Mouse (Mus musculus): Measurements from ENCODE around the gene Nr1h2.
A peak's percentile ranks its signal among the peaks of the same experiment; 100 is the strongest.

Gene Nr1h2

DNA sequence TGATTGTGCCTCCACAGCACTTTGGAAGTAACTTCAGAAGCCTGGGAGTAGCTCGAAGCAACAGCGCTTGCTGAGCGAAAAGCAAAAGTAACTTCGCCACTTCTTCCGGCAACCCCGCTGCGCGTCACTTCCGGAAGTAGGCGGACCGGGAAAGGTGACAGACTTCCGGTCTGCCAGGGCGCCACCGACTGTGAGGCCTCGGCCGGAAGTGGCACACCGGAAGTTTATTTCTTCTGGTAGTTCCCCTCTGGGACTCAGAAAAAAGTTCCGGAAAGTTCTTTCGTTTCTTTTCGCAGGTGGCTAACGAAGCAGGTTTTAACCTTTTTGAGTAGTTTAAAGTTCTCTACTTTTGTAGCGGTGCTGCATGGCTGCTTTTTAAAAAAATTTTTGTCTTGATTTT, at the start of gene Nr1h2:
Gene Nr1h2 (minus strand): TSS at position 126 of the 400 bp plus-strand sequence.
- peak; percentile 83 for DNase-seq (ENCODE audit: low read depth, low spot score)

DNA sequence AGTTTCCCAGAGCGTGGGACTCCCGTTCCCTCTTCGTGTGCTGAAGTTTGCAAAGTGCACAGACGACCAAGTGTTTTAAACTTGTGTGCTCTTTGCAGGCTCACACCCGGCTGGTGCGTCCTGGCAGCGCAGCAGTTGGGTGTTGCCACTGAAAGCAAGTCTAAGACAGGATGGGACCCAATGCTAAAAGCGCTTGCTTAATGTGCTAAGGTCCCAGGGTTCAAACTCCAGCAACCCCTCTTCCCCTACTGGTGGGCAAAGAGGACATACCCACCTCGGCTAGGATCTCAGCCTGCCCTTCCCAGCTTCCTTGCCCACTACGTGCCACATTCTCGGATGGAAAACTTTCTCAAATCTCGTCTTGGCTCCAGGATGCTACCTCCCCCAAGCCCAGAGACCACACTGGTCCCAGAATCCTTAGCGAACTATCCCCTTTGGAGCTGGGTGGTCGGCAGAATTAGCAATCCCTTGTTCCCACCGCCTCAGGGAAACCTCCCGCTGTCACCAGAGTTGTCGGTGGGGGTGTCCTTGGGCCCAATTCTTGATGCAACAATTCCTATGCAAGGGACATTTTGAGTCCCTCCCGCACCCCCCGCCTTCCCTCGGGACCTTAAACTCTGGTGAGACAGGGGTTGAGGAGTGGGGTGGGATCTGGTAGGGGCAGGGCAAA, 49.6 kb upstream of the Nr1h2 start:
- no peak for DNase-seq (ENCODE audit: low read depth, low spot score)

DNA sequence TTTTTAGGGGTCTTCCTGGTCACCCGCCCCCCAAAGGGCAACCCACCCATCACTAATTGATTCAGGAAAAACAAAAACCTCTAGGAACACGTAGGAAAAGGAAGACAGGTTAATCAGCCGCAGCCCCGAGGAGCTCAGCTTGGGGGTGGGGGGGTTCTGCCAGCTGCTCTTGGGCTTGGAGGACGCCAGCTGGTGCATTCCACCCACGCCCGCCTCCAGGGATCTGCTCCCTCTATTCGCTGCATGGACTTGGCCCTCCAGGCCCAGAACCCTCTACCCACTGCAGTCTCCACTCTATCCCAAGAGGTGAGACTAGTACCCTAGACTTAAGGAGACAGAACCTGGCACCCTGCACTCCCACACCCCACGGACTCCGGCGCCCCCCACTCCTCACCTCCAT, 48.7 kb upstream of the Nr1h2 start:
- no peak for DNase-seq (ENCODE audit: low read depth, low spot score)

DNA sequence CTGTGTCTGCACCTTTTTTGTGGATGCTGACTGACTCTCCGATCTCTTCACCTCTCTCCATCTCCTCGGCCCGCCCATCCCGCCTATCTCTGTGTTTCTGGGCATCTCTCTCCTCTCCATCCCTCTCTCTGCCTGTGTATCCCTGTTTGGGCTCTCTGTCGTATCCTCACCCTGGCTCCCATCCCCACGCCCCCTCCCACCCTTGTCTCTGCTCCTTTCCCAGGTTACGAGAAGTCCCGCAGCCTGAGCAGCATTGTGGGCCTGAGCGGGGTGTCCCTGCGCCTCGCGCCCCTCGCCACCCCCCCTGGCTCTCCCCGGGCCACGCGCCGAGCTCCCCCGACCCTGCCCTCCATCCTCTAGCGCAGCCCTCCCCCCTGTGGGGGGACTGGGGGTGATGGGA, 47.9 kb upstream of the Nr1h2 start:
- no peak for DNase-seq (ENCODE audit: low read depth, low spot score)

DNA sequence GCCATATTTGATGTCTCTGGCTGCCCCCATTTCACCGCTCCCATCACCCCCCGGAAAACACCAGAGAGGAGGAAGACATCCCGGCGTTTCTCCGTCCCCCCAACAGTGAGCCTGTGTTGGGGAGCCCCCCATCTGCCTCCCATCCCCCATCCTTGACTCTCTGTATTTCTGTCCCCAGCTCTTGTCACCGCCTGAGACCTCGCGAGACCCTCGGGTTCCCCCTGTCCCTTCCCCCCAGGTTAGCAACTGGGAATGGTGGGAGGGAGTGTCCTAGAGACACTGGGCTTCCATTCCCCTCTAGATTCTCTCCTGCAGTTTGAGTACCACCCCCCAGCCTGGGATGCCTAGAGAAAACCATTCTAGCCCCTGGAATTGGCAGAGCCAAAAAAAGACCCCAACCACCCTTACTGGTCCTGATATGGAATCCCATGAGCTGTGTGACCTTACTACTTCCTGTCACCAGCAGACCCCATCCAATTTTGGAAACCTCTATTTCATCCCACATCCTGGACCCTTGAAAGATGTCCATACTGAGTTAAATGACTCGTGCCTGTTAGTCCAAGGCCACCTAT, 47.0 kb upstream of the Nr1h2 start:
- no peak for DNase-seq (ENCODE audit: low read depth, low spot score)

DNA sequence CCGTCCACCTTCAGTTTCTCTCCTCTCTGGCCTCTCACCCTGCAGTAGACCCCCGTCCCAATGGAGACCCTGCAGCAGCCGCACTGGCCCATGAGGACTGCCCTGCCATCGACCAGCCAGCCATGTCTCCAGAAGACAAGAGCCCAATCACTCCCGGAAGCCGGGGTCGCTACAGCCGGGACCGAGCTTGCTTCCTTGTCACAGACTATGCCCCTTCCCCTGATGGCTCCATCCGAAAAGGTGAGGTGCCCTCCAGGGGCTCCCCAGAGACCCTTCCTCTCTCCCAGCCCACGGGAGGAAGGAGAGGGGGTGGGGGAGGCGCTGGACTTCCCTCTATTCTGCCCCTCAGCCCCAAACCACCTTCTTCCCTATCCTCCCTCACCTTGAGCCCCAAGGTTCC, 44.6 kb upstream of the Nr1h2 start:
- DNase-seq (ENCODE audit: low read depth, low spot score), result no peak

DNA sequence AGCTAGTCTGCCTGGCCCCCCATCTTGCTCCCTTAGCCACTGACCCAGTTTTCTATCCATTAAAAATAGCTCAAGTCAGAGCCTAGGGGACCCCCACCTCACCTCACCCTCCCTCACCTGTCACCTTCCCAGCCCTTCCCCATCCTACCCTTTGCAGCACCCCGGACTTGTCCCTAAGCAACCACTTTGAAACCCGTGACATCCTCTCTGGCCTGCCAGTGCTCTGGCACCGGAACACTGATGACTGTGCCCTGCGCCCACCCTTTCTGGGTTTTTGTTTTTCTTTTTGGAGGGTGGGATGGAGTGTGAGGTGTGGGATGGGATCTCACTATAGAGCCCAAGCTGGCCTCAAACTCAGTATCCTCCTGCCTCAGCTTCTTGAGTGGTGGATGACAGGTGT, 43.9 kb upstream of the Nr1h2 start:
- DNase-seq (ENCODE audit: low read depth, low spot score), result no peak

DNA sequence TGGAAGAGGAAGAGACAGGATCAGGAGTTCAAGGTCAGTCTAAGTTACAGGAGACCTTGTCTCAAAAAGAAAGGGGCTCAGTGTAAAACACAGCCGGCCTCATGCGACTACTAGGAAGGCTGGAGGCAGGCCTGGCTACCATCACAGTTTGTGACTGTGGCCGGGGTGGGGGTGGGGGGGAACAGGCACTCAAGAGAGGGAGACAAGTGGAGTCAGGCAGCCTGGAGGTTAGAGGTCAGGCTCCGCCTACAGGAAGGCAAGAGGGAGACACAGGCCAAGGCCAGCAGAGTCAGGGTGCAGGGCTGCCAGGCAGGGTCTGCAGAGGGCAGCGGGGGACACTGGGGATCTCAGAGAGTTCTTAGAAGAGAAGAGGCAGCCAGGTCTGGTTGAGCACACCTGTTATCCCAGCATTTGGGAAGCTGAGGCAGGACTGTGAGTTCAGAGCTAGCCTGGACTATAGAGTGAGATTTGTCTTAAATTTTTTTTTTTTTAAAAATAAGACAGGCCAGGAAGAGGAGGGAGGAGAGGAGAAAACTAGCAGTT, 43.3 kb upstream of the Nr1h2 start:
- DNase-seq (ENCODE audit: low read depth, low spot score), result no peak

DNA sequence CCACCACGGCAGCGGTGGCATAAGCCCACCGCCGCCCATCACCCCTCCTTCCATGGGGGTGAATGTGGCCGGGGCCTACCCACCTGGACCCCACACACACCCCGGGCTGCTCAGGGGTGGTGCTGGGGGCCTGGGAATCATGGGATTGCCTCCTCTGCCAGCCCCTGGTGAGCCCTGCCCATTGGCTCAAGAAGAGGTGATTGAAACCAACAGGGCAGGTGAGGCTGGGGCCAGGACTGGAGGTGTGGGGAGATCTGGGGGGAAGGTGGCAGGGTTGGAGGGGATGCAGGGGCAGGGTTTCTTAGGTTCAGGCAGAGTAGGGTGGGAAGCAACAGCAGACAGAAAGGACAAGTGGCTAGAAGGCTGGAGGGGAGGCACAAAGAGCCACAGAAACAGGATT, 42.3 kb upstream of the Nr1h2 start:
- no peak for DNase-seq (ENCODE audit: low read depth, low spot score)

DNA sequence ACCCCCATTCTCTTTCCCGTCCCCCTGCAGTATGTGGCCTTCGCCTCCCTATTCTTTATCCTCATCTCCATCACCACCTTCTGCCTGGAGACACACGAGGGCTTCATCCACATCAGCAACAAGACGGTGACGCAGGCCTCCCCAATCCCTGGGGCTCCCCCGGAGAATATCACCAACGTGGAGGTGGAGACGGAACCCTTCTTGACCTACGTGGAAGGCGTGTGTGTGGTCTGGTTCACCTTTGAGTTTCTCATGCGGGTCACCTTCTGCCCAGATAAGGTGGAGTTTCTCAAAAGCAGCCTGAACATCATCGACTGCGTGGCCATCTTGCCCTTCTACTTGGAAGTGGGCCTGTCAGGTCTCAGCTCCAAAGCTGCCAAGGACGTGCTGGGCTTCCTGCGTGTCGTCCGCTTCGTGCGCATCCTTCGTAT, 41.4 kb upstream of the Nr1h2 start:
- no peak for DNase-seq (ENCODE audit: low read depth, low spot score)

DNA sequence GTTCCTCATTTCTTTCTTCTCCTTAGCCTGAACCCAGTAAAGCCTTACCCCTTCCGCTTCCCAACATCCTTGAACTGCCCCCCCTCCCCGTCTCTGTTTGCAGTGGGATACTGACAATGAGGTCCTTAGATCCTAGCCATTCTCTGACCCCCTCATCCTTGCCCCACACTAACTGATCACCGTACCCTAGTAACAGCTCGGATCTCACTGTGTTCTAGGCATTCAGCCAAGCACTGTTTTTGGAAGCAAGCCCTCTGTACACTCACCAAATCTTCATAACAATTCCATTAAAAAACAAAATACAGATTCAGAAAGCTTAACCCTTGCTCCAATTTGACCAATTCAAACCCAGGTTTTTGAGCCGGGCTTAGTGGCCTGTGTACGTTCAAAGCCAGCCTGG, 40.5 kb upstream of the Nr1h2 start:
- no peak for DNase-seq (ENCODE audit: low read depth, low spot score)

DNA sequence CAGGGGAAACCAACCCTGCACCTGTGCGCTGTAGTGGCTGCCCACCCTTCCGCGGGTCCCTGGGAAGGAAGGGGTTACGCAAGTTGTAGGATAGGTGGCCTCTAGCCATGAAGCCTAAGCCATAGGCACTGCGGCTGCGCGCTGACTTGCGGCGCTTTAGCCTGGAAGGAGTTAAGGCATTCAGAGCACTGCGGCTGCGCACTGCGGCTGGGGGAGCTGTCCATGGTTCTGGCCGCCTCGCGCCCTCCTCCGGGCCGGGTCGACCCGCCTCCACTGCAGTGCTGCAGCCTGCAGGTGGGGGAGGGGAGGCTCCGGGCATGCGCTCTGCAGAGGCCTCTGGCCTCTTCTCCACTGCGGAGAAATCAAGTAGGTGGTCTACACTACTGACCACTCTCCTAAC, 40.0 kb upstream of the Nr1h2 start:
- peak; percentile 74 for DNase-seq (ENCODE audit: low read depth, low spot score)

DNA sequence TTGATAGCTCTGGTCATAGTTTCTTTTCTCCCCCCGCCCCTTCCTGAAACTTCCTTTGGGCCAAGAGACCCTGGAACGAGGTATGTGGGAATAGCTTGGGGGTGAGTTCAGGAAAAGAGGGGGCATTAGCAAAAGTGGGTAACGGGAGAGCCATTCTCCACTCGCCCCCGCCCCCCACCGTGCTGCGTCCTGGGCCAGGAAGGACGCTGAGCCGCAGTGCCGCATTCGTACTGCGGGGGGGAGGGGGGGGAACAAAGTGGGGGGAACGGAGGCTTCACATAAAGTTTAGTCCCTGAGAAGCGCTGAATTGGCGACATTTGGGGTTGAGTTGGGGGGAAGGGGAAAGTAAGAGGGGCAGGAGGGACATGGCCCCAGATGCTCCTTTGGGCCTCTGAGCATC, 39.3 kb upstream of the Nr1h2 start:
- no peak for DNase-seq (ENCODE audit: low read depth, low spot score)

DNA sequence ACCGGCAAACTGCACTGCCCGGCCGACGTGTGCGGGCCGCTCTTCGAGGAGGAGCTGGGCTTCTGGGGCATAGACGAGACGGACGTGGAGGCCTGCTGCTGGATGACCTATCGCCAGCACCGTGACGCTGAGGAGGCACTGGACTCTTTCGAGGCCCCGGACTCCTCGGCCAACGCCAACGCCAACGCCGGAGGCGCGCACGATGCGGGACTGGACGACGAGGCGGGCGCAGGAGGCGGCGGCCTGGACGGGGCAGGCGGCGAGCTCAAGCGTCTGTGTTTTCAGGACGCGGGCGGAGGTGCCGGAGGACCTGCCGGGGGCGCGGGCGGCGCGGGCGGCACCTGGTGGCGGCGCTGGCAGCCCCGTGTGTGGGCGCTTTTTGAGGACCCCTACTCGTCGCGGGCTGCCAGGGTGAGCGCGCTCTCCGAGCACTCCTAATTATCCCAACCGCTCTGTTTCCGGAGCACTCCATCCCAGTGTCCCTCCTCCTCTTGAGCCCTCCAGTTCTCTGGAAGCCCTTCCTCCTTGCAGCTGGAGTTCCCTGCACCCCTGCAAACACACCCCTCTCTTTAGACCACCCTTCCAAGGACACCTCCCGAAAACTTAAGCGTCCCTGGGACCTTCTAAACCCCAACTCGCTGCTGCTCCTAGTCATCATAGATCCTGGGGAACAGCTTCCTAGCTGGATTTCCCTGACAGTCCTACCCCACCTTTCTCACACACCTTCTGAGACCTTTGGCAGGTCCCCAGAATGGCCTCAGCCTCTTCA, 37.8 kb upstream of the Nr1h2 start:
- DNase-seq (ENCODE audit: low read depth, low spot score), result no peak

DNA sequence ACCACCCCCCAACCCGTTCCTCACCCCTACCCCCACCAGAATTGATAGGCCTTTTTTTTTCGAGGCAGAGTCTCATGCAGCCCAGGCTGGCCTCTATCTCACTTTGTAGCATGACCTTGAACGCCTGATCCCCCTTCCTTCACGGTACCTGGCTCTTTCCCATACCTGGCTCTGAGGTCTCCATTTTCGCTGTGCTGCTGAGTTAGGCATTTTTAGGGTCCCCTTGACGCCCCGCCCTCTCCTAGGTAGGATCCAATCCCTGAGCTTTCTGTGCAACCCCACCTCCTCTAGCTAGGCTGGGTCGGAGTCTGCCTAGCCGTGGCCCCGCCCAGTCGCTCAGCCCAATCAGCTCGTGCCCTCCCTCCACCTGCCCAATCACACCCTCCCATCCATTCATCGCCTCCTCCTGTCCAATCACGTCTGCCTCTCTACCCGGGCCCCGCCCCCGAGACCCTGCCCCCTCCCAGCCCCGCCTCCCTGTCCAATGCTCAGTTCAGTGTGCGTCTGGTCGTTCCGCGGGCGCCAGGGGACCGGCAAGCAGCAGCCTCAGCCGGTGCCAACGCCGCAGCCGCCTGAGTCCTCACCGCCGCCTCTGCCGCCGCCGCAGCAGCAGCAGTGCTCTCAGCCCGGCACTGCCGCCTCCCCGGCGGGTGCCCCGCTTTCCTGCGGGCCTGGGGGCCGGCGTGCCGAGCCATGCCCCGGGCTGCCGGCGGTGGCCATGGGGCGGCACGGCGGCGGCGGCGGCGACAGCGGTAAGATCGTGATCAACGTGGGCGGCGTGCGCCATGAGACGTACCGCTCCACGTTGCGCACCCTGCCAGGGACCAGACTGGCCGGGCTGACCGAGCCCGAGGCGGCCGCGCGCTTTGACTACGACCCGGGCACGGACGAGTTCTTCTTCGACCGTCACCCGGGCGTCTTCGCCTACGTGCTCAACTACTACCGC, 36.9 kb upstream of the Nr1h2 start, which contains the start of gene Kcnc3:
Gene Kcnc3 (plus strand): TSS at position 263 of the 946 bp plus-strand sequence.
- peak; percentile 96 for DNase-seq (ENCODE audit: low read depth, low spot score)

DNA sequence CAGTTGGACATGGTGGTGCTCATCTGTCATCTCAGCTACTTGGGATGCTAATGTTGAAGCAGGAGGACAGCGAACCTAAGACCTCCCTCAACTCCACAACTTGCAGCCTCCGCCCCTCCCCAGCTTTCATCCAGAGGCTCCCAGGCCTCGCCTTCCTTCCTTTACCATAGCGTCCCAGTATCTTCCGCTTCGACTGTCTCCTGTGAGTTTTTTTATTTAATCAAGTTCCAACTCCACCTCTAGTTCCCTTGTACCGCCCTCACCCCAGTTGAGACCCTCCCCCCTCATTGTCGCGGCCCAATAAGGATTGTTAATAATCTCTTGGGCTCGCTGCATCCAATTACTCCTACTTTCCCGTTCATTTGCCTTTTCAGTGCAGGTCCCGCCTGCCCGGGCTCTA, 36.2 kb upstream of the Nr1h2 start:
- no peak for DNase-seq (ENCODE audit: low read depth, low spot score)

DNA sequence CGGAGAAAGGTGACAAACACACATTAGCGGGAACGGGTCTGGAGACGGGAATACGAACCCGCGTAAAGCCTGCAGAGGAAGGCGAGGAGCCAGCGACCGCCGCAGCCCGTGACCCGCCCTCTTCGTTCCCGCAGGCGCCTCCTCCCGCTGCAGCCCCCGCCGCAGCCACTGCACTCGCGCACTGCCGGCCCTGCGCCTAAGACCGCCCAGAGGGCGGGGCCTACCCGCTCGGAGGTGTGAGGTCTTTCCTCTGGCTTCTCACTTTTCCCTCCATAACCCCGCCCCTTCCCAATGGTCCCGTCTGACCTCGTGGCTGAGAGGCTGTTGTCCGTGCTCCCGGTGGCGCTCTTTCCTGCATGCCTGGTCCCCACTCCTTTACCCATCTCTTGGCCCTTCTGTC, 35.4 kb upstream of the Nr1h2 start:
- peak; percentile 52 for DNase-seq (ENCODE audit: low read depth, low spot score)

DNA sequence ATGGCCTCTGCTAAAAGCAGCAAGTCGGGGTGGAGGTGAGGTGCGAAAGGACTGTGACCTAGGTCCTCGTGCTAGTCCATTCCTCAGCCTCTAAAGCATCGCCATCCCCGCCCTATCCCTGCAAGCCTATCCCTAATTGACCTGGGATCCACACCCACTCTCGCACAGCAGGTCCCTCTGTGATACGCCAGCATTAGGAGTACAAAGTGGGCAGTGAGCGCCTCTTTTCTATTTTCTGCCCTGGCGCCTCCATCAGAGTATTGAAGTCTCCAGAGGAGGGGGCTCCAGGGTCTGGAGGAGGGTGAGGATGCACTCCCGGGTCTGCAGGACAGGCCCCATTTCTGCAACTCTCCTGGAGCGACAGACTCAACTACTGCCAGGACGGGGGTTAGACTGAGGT, 34.6 kb upstream of the Nr1h2 start:
- no peak for DNase-seq (ENCODE audit: low read depth, low spot score)

DNA sequence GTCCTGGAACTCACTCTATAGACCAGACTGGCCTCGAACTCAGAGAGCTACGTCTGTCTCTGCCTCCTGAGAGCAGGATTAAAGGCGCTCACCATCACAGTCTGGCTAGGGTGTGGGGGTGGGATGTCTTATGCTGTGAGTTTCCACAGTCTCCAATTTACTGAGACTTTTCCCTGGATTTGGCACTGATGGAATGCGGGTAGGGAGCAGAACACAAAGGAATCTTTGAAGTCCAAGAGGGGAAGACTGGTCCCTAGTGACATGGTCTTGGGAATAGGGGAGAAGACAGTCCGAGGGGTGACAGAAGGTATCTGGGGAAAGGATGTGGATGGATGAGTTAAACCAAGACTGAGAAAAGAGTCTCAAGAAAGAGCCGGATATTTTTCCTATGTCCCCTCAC, 33.9 kb upstream of the Nr1h2 start:
- no peak for DNase-seq (ENCODE audit: low read depth, low spot score)

DNA sequence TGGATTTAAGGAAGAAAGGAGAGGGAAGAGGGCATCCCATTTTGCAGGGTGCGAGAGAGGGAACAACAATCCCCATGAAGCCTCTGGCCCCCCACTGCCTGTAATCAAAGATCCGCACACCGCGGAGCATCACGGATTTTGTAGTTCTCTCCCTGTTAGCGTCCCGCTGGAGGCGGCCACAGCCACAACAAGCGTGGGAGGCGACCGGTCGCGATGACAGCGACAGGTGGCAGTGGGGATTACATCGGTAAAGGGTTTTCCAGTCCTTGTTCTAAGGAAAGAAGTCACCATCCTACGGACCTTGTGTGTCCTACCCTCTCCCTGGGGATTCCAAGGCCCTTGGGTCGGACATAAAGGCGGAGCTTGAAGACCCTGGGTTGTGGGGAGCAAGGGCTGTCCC, 33.2 kb upstream of the Nr1h2 start:
- DNase-seq (ENCODE audit: low read depth, low spot score), result peak; percentile 80

DNA sequence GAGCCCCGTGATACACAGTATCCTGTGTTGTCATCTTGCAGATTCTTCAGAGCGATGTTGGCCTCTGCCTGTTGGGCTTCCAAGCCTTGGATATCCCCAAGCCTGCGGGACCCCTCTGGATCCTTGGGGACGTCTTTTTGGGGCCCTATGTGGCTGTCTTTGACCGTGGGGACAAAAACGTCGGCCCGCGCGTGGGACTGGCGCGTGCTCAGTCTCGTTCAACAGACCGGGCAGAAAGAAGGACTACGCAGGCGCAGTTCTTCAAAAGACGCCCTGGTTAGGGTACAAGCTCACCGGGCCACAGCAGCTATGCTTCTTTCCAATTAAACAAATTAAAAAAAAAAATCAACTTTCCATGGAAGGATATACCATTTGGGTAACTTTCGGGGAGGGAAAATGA, 32.8 kb upstream of the Nr1h2 start:
- no peak for DNase-seq (ENCODE audit: low read depth, low spot score)

DNA sequence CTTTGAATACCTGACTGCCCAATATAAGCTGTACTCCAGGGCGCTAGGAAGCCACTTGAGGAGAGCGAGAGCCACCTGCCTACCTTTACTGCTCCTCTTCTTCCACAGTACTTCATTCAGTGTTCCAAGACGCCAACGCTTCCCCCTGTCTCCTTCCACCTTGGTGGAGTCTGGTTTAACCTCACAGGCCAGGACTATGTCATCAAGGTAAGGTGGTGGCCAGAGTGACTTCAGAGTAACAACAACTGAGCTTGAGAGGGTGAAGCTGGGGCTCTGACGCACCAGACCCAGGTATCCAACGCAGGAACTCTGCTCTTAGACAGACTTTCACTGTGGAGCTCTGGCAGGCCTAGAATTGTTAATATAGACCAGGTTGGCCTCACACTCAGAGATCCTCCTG, 31.9 kb upstream of the Nr1h2 start:
- DNase-seq (ENCODE audit: low read depth, low spot score), result no peak
